Mouse (Mus musculus): Measurements from ENCODE around the gene Ankrd34b. TPM values are rescaled to one million over a fixed set of nuclear protein-coding genes. Genes with fewer than 3 reads are reported as not detected.
A peak's percentile ranks its signal among the peaks of the same experiment; 100 is the strongest.

Gene Ankrd34b
- not detected in 2 replicates for total RNA-seq (2017)

DNA sequence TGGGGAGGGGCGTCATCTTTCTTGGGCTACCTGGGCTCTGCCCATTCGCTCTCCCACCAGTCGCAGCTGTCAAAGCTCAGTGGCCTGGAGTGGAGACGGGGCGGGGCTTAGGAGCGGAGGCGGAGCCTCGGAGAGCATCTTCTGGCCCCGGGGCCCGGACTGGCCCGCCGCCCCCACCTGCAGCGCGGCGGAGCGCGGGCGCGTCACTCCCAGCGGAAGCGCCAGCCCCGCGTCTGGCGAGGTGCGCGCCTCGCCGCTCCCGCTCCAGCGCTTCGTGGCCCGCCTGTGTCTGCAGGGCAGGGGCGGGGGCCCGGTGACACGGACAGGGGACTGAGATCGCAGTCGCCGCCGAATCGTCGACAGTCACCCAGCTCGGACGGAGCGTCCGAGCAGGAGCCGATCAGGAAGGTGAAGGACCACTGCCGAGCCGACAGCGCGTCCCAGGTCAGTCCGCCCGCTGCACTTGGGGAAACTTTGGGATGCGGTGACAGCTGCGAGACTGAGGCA lies at the start of gene Ankrd34b:
TSS of gene Ankrd34b (plus strand) at position 139 of the 507 bp plus-strand sequence.
- ATAC-seq (ENCODE audit: extremely low read depth, insufficient number of reproducible peaks, low FRiP score, poor library complexity, severe bottlenecking): no peak

GRCm38 (mm10) chr13:92387367-92387766 lies 38.3 kb upstream of the Ankrd34b start:
- no peak for ATAC-seq (ENCODE audit: extremely low read depth, insufficient number of reproducible peaks, low FRiP score, poor library complexity, severe bottlenecking)

GRCm38 (mm10) chr13:92393047-92393661 lies 32.5 kb upstream of the Ankrd34b start:
- ATAC-seq (ENCODE audit: extremely low read depth, insufficient number of reproducible peaks, low FRiP score, poor library complexity, severe bottlenecking): no peak

GRCm38 (mm10) chr13:92398491-92399384 lies 27.0 kb upstream of the Ankrd34b start:
- no peak for ATAC-seq (ENCODE audit: extremely low read depth, insufficient number of reproducible peaks, low FRiP score, poor library complexity, severe bottlenecking)

GRCm38 (mm10) chr13:92402063-92402462 lies 23.6 kb upstream of the Ankrd34b start:
- ATAC-seq (ENCODE audit: extremely low read depth, insufficient number of reproducible peaks, low FRiP score, poor library complexity, severe bottlenecking): no peak

DNA sequence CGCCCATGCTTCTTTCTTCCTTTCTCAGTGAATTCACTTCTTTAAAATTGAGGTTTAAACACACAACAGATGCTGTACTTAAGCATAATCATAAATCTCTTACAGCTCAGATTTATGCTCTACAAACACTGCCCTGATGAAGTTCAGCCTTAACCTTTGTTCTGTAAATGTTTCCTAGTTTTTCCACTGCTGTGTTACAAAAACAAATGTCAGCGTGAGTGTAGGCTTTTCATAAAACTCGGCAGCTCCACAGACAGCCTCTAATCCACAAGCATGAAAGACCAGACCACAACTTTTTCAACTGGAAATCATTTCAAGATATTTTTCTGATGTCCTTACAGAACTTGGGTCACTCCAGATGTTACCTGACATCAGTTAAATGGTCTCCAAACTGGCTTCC lies 22.2 kb upstream of the Ankrd34b start:
- no peak for ATAC-seq (ENCODE audit: extremely low read depth, insufficient number of reproducible peaks, low FRiP score, poor library complexity, severe bottlenecking)

GRCm38 (mm10) chr13:92410486-92410885 lies 15.2 kb upstream of the Ankrd34b start:
- no peak for ATAC-seq (ENCODE audit: extremely low read depth, insufficient number of reproducible peaks, low FRiP score, poor library complexity, severe bottlenecking)

GRCm38 (mm10) chr13:92419630-92420029 lies 6.1 kb upstream of the Ankrd34b start:
- ATAC-seq (ENCODE audit: extremely low read depth, insufficient number of reproducible peaks, low FRiP score, poor library complexity, severe bottlenecking): no peak

DNA sequence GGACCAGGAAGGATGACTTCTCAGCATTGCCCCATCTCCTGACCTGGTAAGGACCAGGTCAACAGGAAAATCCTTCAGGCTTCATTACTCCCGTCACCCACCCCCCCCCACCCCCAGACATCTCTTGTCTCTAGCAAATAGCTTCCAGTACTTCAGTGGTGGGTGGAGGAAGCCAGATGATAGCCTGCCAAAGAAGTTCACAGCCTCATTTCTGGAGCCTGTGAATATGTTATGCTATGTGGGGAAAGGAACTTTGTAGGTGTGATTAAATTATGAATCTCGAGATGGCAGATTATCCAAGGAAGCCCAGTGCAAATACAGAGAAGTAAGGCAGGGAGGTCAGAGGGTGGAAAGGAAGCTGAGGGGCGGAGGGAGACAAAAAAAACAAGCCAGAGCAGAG lies 2.0 kb upstream of the Ankrd34b start:
- ATAC-seq (ENCODE audit: extremely low read depth, insufficient number of reproducible peaks, low FRiP score, poor library complexity, severe bottlenecking): no peak

DNA sequence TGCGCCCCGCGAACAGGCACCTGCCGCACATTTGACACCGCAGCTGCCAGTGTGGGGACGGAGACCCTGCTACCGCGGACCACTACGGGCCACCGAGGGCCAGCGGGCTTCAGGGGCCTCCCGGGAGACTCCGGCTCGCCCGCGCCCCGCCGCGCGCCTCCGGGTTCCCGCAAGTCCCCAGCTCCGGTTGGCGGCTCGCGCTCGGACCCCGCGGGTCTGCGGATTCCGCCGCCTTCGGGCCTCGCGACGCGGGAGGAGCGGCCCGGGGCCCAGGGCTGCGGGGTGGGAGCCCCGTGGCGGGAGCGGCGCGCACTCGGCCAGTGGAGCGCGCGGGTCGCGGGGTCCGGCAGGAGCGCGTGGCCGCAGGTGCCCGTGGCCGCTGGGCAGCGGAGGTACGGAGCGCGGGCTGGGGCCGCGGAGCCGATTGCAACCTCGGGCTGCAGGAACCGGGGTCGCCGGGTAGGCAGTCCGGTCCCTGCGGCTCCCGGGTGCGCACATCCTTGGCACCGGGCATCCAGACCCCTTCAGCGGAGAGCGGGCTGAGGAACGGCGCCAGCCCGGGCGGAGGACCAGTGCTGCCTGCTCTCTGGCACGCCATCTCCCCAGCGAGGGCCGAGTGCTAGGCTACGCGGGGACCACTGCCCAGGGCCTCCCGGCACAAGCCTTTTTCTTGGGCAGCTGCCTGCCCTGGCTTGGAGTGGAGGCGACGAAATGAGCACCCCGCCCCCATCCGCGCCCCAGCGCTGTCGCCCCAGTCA lies 777 bp downstream of the Ankrd34b start:
- no peak for ATAC-seq (ENCODE audit: extremely low read depth, insufficient number of reproducible peaks, low FRiP score, poor library complexity, severe bottlenecking)

GRCm38 (mm10) chr13:92427351-92427855 lies 1.7 kb downstream of the Ankrd34b start:
- ATAC-seq (ENCODE audit: extremely low read depth, insufficient number of reproducible peaks, low FRiP score, poor library complexity, severe bottlenecking): no peak

DNA sequence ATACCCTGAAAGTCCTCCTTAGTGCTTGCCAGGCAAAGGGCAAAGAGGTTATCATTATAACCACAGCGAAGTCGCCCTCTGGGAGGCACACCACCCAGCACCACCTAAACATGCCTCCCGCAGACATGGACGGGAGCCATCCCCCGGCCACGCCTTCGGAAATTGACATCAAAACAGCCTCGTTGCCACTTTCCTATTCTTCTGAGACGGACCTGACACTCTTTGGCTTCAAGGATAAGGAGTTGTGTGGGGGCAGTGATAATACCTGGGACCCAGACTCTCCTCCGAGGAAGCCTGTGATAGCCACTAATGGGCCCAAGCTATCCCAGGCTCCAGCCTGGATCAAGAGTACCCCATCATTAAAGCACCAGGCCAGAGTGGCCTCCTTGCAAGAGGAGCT lies 13.0 kb downstream of the Ankrd34b start:
- ATAC-seq (ENCODE audit: extremely low read depth, insufficient number of reproducible peaks, low FRiP score, poor library complexity, severe bottlenecking): no peak

- no peak for ATAC-seq (ENCODE audit: extremely low read depth, insufficient number of reproducible peaks, low FRiP score, poor library complexity, severe bottlenecking)
These were observed 14.6 kb downstream of the Ankrd34b start for GRCm38 (mm10) chr13:92440286-92440685.

GRCm38 (mm10) chr13:92446872-92447271 lies 21.2 kb downstream of the Ankrd34b start:
- no peak for ATAC-seq (ENCODE audit: extremely low read depth, insufficient number of reproducible peaks, low FRiP score, poor library complexity, severe bottlenecking)

GRCm38 (mm10) chr13:92464698-92465097 lies 39.0 kb downstream of the Ankrd34b start:
- ATAC-seq (ENCODE audit: extremely low read depth, insufficient number of reproducible peaks, low FRiP score, poor library complexity, severe bottlenecking): no peak

- no peak for ATAC-seq (ENCODE audit: extremely low read depth, insufficient number of reproducible peaks, low FRiP score, poor library complexity, severe bottlenecking)
These were observed 42.2 kb downstream of the Ankrd34b start for GRCm38 (mm10) chr13:92467891-92468290.

GRCm38 (mm10) chr13:92469381-92469780 lies 43.7 kb downstream of the Ankrd34b start:
- no peak for ATAC-seq (ENCODE audit: extremely low read depth, insufficient number of reproducible peaks, low FRiP score, poor library complexity, severe bottlenecking)

DNA sequence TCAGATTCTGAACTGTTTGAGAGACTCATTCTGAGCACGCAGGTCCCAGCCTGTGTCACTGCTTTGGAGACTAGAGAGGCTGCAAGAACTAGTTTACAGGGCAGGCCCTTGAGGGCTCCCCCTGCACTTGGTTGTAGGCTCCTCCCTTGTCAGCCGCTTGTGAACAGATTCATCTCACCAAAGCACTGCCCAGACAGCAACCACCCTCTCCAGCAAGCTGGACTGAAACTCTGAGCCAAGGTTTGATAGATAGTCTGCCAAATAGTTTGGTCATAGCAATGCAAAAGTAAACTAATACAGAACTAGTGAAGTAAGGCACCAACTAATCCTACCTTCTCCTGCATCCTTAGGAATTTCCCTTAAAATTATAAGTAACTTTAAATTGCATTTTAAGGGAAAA lies 44.5 kb downstream of the Ankrd34b start:
- ATAC-seq (ENCODE audit: extremely low read depth, insufficient number of reproducible peaks, low FRiP score, poor library complexity, severe bottlenecking): no peak

DNA sequence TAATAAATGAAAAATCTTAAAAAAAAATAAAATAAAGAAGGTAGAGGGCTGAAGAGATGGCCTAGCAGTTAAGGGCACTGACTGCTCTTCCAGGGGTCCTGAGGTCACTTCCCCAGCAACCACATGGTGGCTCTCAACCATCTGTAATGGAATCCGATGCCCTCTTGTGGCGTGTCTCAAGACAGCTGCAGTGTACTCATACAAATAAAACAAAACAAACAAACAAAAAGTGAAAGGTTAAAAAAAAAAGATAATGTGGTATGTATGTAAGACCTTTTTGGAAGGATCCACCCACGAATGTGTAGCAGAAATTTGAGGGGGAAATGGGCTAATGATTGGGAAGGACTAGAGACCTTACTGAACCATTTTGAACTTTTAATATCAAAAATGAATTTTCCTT lies 57.7 kb downstream of the Ankrd34b start:
- 0 out of 2 replicates have a peak, but pooled peaks have one; percentile 27 for ATAC-seq (ENCODE audit: extremely low read depth, insufficient number of reproducible peaks, low FRiP score, poor library complexity, severe bottlenecking)
